ENCODE assay signal across 8 mouse cellular contexts in the genomic region with DNA sequence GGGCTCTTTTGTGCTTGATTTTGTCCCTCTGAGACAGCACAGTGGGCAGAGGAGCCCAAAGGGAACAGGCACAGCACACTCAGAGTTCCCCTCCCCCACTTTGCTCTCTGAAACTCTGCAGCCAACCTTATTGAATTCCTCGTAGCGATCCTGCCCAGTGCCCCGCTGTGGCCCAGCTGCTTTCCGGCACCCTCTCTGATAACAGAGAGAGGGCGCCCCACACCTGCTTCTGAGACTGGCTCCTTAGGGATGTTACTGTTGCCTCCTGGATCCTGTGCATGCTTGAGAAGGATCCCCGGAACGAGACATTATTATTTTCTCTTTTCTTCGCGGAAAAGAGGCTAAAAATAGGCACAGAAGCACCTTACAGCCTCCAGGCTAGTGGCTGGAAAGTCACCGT.
DNase-seq lines count a peak whose midpoint lies in the region; ATAC-seq and TF ChIP-seq lines count a peak whose summit lies in the region.

No protein-coding gene starts in this region.

- ATAC-seq in forebrain, embryonic 13.5 days = peak; percentile 83
- peak; percentile 82 for ATAC-seq in hindbrain, embryonic 12.5 days (ENCODE audit: low FRiP score)
- peak; percentile 42; the same call in 1 of the 2 replicates for ATAC-seq in lung, embryonic 15.5 days (ENCODE audit: borderline replicate concordance, extremely low read depth, low FRiP score, low TSS enrichment)
- no peak for ATAC-seq in CD4-positive, CD25-positive, alpha-beta regulatory T cell, adult 4 months

- peak; percentile 43 for TF ChIP-seq CTCF in ES-Bruce4 (IDR thresholded peaks at IDR 0.05; ENCODE audit: low read depth, low read length)
- TF ChIP-seq CTCF in brain, embryonic 14.5 days (IDR thresholded peaks at IDR 0.05; ENCODE audit: borderline replicate concordance, extremely low read depth, insufficient read depth, insufficient read length) = peak; percentile 69

- no peaks in the 10 kb centered on the region for H3K27me3 ChIP-seq in ES-Bruce4 (ENCODE audit: control insufficient read depth, insufficient read depth, low read length, poor library complexity, severe bottlenecking)
- no peaks in the 10 kb centered on the region for H3K27me3 ChIP-seq in forebrain, embryonic 13.5 days
- no peaks in the 10 kb centered on the region for H3K27me3 ChIP-seq in hindbrain, embryonic 12.5 days
- H3K27me3 ChIP-seq in lung, embryonic 15.5 days = peaks cover 9% of the 10 kb centered on the region; the same call in 1 of the 2 replicates

- peaks cover 2% of the 10 kb centered on the region for H3K4me1 ChIP-seq in ES-Bruce4 (ENCODE audit: control insufficient read depth, insufficient read depth, low read length)
- H3K4me1 ChIP-seq in forebrain, embryonic 13.5 days = peaks cover 33% of the 10 kb centered on the region
- peaks cover 8% of the 10 kb centered on the region; the same call in 1 of the 2 replicates for H3K4me1 ChIP-seq in hindbrain, embryonic 12.5 days
- H3K4me1 ChIP-seq in lung, embryonic 15.5 days = peaks cover 15% of the 10 kb centered on the region

- H3K9ac ChIP-seq in ES-Bruce4 (ENCODE audit: low read depth, poor library complexity, severe bottlenecking) = no peak overlapping the region
- H3K9ac ChIP-seq in forebrain, embryonic 13.5 days = peak overlapping the region; percentile 74
- H3K9ac ChIP-seq in hindbrain, embryonic 12.5 days = peak overlapping the region; percentile 65
- no peak overlapping the region for H3K9ac ChIP-seq in lung, embryonic 15.5 days

- H3K4me2 ChIP-seq in forebrain, embryonic 13.5 days = peak overlapping the region; percentile 88
- peak overlapping the region; percentile 90 for H3K4me2 ChIP-seq in hindbrain, embryonic 12.5 days (replicated peaks)
- H3K4me2 ChIP-seq in lung, embryonic 15.5 days = peak overlapping the region; percentile 68

- no peaks in the 10 kb centered on the region for H3K9me3 ChIP-seq in ES-Bruce4 (replicated peaks; ENCODE audit: control insufficient read depth, insufficient read depth, low read length, poor library complexity, severe bottlenecking)
- no peaks in the 10 kb centered on the region for H3K9me3 ChIP-seq in forebrain, embryonic 13.5 days (replicated peaks)
- no peaks in the 10 kb centered on the region for H3K9me3 ChIP-seq in hindbrain, embryonic 12.5 days (replicated peaks)
- no peaks in the 10 kb centered on the region for H3K9me3 ChIP-seq in lung, embryonic 15.5 days

- peak; percentile 69; the same call in 1 of the 2 replicates for TF ChIP-seq EP300 in ES-Bruce4 (IDR thresholded peaks at IDR 0.05; ENCODE audit: insufficient read depth, low read depth, low read length)

- TF ChIP-seq POLR2A in ES-Bruce4 (IDR thresholded peaks at IDR 0.05; ENCODE audit: insufficient read depth, low read length) = no peak
- TF ChIP-seq POLR2A in brain, embryonic 14.5 days (IDR thresholded peaks at IDR 0.05; ENCODE audit: borderline replicate concordance, extremely low read depth, insufficient read depth, insufficient read length, poor library complexity, severe bottlenecking) = no peak

- WGBS in forebrain, embryonic 13.5 days = under 1% methylated on average over 10 of the region's 10 CpGs
- WGBS in hindbrain, embryonic 12.5 days = under 1% methylated on average over 10 of the region's 10 CpGs
- WGBS in lung, embryonic 15.5 days = under 1% methylated on average over 10 of the region's 10 CpGs

- H3K36me3 ChIP-seq in ES-Bruce4 (ENCODE audit: control insufficient read depth, insufficient read depth, low read length, poor library complexity, severe bottlenecking) = no peaks in the 10 kb centered on the region
- no peaks in the 10 kb centered on the region for H3K36me3 ChIP-seq in forebrain, embryonic 13.5 days (ENCODE audit: poor library complexity, severe bottlenecking)
- H3K36me3 ChIP-seq in hindbrain, embryonic 12.5 days = no peaks in the 10 kb centered on the region
- no peaks in the 10 kb centered on the region for H3K36me3 ChIP-seq in lung, embryonic 15.5 days

- H3K4me3 ChIP-seq in ES-Bruce4 (ENCODE audit: low read depth, low read length) = peak overlapping the region; percentile 39
- peak overlapping the region; percentile 48 for H3K4me3 ChIP-seq in forebrain, embryonic 13.5 days
- peak overlapping the region; percentile 42 for H3K4me3 ChIP-seq in hindbrain, embryonic 12.5 days
- peak overlapping the region; percentile 36 for H3K4me3 ChIP-seq in lung, embryonic 15.5 days

- peak; percentile 90 for DNase-seq in brain, embryonic 14.5 days (ENCODE audit: low read depth)
- DNase-seq in layer of hippocampus, postnatal 10 days (ENCODE audit: low spot score in 2 of 2) = peak; percentile 55 to 77
- DNase-seq in right cerebral cortex, postnatal 25 days = peak; percentile 66

- peak overlapping the region; percentile 49 for H3K27ac ChIP-seq in ES-Bruce4 (ENCODE audit: insufficient read depth, low read length)
- H3K27ac ChIP-seq in forebrain, embryonic 13.5 days = peak overlapping the region; percentile 85
- H3K27ac ChIP-seq in hindbrain, embryonic 12.5 days = peak overlapping the region; percentile 87
- H3K27ac ChIP-seq in lung, embryonic 15.5 days = no peak overlapping the region

Comparison
In these comparisons a context has a peak if more than half of its experiments do, and no peak if none do; other contexts are left out.
1. H3K9ac ChIP-seq: peak in forebrain, embryonic 13.5 days (single experiment) and hindbrain, embryonic 12.5 days (single experiment); none in ES-Bruce4 (single experiment) and lung, embryonic 15.5 days (single experiment).
2. Peak in every context shown above with its lines, with median percentiles within 50 percentile points of each other: H3K4me3 ChIP-seq, DNase-seq and H3K4me2 ChIP-seq.